Mouse (Mus musculus): ENCODE measurements around the gene Jph2. TPM values are rescaled to one million over a fixed set of nuclear protein-coding genes. Genes with fewer than 3 reads are reported as not detected.

Jph2 gene
- polyA plus RNA-seq, 1 experiment, result 2.3 TPM

DNA sequence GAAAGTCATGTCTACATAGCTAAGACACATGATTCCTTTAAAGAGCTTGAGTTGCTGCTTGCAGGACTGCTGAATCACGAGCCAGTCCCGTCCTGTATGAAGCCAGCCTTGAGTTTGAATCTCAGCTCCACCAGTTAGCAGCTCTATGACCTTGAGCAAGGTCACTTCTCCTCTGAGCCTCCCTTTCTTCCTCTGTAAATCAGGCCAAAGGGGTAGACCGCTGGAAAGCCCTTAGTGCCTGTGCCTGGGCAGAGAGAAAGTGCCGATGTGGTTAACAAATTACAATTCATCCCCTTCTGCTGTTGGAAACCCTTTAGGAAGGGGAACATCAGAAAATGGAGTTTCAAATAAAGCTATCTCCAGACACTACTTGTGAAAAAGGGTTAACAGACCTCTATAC, 40.0 kb upstream of the Jph2 start:
- no peaks in the 10 kb centered on the region for H3K36me3 ChIP-seq (ENCODE audit: control insufficient read depth, insufficient read depth, low read length)
- H3K27ac ChIP-seq (ENCODE audit: control insufficient read depth, insufficient read depth, low read depth, low read length), result no peak overlapping the region
- no peaks in the 10 kb centered on the region for H3K27me3 ChIP-seq (ENCODE audit: control insufficient read depth, insufficient read depth, low read length)
- peaks cover 7% of the 10 kb centered on the region for H3K4me1 ChIP-seq (ENCODE audit: control insufficient read depth, insufficient read depth, low read length)
- no peak overlapping the region for H3K4me3 ChIP-seq (ENCODE audit: control insufficient read depth, low read depth, low read length)
- TF ChIP-seq POLR2A (IDR thresholded peaks at IDR 0.05; ENCODE audit: control insufficient read depth, low read depth, low read length) (no peak), CTCF (IDR thresholded peaks at IDR 0.05; ENCODE audit: control insufficient read depth, insufficient read depth, insufficient replicate concordance, low read depth, low read length) (no peak)

DNA sequence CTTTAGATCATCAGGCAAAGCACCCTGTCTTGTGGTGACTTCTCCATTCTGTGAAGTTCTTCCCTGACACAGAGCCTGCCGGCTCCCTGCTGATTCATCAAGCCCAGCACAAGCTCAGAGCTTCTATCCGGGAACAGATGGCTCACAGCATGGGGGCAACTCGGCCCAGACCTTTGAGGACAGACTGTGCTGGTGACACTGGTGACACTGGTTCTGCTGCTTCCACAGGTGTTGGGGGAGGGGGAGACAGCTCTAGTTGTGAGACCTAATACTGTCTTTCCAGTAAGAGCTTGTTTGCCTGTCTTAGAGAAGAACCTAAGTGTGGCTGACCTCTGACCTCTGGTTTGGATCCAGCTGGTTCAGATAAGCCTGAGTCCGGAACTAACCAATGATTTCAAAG, 36.2 kb upstream of the Jph2 start:
- Histone ChIP-seq H3K27me3 (ENCODE audit: control insufficient read depth, insufficient read depth, low read length) (no peaks in the 10 kb centered on the region), H3K27ac (ENCODE audit: control insufficient read depth, insufficient read depth, low read depth, low read length) (no peak overlapping the region), H3K36me3 (ENCODE audit: control insufficient read depth, insufficient read depth, low read length) (no peaks in the 10 kb centered on the region), H3K4me3 (ENCODE audit: control insufficient read depth, low read depth, low read length) (no peak overlapping the region), H3K4me1 (ENCODE audit: control insufficient read depth, insufficient read depth, low read length) (peaks cover 11% of the 10 kb centered on the region)
- TF ChIP-seq CTCF (IDR thresholded peaks at IDR 0.05; ENCODE audit: control insufficient read depth, insufficient read depth, insufficient replicate concordance, low read depth, low read length), result no peak
- TF ChIP-seq POLR2A (IDR thresholded peaks at IDR 0.05; ENCODE audit: control insufficient read depth, low read depth, low read length), result no peak

DNA sequence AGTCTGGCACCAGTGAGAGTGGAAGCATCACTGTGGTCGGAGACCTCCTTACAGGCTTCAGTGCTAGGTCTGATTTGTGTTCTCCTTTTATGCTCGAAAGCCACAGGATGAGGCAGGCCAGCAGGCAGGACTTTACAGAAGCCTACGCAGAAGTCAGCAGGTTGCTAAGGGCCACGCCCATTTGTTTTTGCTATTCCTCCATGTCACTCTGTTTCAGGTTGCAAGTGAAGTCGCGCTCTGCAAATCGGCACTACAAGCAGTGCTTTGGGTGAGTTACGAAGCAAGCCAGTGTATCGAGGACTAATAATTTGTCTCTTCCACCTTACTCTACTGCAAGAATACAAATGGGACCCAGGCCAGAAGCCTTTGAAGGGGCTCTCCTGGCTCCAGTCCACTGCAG, 33.5 kb upstream of the Jph2 start:
- no peaks in the 10 kb centered on the region for H3K36me3 ChIP-seq (ENCODE audit: control insufficient read depth, insufficient read depth, low read length)
- no peak for TF ChIP-seq CTCF (IDR thresholded peaks at IDR 0.05; ENCODE audit: control insufficient read depth, insufficient read depth, insufficient replicate concordance, low read depth, low read length)
- TF ChIP-seq POLR2A (IDR thresholded peaks at IDR 0.05; ENCODE audit: control insufficient read depth, low read depth, low read length), result no peak
- H3K27ac ChIP-seq (ENCODE audit: control insufficient read depth, insufficient read depth, low read depth, low read length), result no peak overlapping the region
- H3K4me3 ChIP-seq (ENCODE audit: control insufficient read depth, low read depth, low read length), result no peak overlapping the region
- peaks cover 4% of the 10 kb centered on the region for H3K4me1 ChIP-seq (ENCODE audit: control insufficient read depth, insufficient read depth, low read length)
- no peaks in the 10 kb centered on the region for H3K27me3 ChIP-seq (ENCODE audit: control insufficient read depth, insufficient read depth, low read length)

DNA sequence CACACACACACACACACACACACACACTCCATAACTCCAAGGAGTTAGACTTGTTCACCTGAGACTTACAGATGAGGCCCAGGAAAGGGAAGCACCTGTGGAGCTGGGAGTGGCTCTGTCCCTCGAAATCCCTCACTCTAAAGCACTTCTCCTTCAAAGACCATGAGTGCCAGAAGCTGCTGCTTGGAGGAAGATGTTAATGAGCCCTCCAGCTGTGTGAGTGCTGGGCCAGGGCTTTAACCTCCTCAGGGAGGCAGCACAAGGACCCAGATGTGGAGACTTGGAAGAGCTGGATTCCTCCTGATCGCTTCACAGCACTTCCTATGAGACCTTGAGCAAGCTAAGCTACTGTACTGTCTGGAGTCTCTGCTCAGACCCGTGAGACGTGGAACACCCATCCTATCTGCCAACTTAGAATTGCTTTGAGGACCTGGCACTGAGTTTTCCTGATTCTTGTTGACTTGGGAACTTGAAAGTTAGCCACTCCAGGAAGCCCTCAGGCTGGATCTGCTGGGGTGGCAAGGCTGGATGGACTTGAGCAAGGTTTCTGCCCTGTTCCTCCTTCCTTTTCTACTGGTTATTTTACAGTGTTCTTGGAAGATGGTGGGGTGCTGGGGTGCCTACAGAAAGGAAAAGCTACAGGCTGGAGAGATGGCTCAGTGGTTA, 30.7 kb upstream of the Jph2 start:
- H3K4me3 ChIP-seq (ENCODE audit: control insufficient read depth, low read depth, low read length), result no peak overlapping the region
- TF ChIP-seq POLR2A (IDR thresholded peaks at IDR 0.05; ENCODE audit: control insufficient read depth, low read depth, low read length), result no peak
- no peak for TF ChIP-seq CTCF (IDR thresholded peaks at IDR 0.05; ENCODE audit: control insufficient read depth, insufficient read depth, insufficient replicate concordance, low read depth, low read length)
- H3K36me3 ChIP-seq (ENCODE audit: control insufficient read depth, insufficient read depth, low read length), result no peaks in the 10 kb centered on the region
- H3K27me3 ChIP-seq (ENCODE audit: control insufficient read depth, insufficient read depth, low read length), result no peaks in the 10 kb centered on the region
- H3K27ac ChIP-seq (ENCODE audit: control insufficient read depth, insufficient read depth, low read depth, low read length), result no peak overlapping the region
- H3K4me1 ChIP-seq (ENCODE audit: control insufficient read depth, insufficient read depth, low read length), result peaks cover 5% of the 10 kb centered on the region

DNA sequence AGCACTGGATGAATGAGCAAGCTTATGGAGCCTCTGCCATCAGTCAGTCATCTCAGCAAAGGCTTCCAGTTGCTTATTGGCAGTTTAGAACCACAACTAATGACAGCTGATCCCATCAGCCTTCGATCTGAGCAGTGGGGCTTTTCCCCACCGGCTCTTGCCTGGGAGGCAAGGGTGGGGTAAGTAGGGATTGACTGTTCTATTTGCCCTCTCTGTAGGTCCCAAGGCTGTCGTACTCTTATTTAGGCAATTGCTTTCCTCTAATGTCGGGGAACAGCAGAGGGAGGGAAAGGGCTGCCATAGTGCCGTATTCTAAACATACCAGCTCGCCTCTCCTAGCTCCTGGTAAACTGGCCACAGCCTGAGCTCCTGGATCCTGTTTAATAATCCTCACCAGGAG, 26.8 kb upstream of the Jph2 start, which contains the start of gene Oser1:
Gene Oser1, minus strand, starts transcription at position 101 of the 400 bp plus-strand sequence.
- H3K4me1 ChIP-seq (ENCODE audit: control insufficient read depth, insufficient read depth, low read length), result peaks cover 4% of the 10 kb centered on the region
- TF ChIP-seq CTCF (IDR thresholded peaks at IDR 0.05; ENCODE audit: control insufficient read depth, insufficient read depth, insufficient replicate concordance, low read depth, low read length) (no peak), POLR2A (IDR thresholded peaks at IDR 0.05; ENCODE audit: control insufficient read depth, low read depth, low read length) (no peak)
- no peaks in the 10 kb centered on the region for H3K36me3 ChIP-seq (ENCODE audit: control insufficient read depth, insufficient read depth, low read length)
- H3K27ac ChIP-seq (ENCODE audit: control insufficient read depth, insufficient read depth, low read depth, low read length), result no peak within 1 kb of the TSS
- H3K4me3 ChIP-seq (ENCODE audit: control insufficient read depth, low read depth, low read length), result no peak within 1 kb of the TSS
- H3K27me3 ChIP-seq (ENCODE audit: control insufficient read depth, insufficient read depth, low read length), result no peaks in the 10 kb centered on the region

DNA sequence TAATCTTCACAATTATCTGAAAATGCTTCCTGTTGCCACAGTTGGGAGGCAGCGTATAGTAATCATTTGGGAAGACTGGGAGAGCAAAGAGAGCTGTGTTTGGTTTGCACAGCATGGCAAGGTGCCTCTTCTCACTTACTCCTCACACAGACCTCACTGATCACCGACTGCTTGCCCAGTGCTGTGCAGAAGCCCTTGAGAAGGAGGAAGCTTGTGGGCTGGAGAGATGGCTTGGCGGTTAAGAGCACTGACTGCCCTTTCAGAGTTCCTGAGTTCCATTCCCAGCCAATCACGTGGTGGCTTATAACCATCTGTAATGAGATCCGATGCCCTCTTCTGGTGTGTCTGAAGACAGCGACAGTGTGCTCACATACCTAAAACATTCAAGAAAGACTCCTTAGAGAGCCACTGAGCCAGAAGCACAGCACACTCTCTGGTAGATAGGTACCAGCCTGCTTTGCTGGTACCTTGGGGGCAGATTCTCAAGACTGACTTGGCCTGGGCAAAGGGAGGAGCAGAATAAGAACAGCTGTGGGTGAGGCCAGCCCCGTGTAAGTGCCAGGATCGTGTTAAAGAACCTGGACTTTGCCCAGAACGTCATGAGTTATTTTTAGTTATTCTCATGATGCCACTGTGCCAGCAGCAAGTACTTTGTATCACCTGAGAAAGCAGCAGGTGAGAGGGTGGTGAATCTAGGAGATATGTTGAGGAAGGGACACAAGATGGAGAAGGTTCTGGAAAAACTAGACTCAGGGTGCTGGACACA, 25.3 kb upstream of the Jph2 start:
- H3K4me1 ChIP-seq (ENCODE audit: control insufficient read depth, insufficient read depth, low read length), result peaks cover 4% of the 10 kb centered on the region
- no peaks in the 10 kb centered on the region for H3K36me3 ChIP-seq (ENCODE audit: control insufficient read depth, insufficient read depth, low read length)
- no peak for TF ChIP-seq CTCF (IDR thresholded peaks at IDR 0.05; ENCODE audit: control insufficient read depth, insufficient read depth, insufficient replicate concordance, low read depth, low read length)
- TF ChIP-seq POLR2A (IDR thresholded peaks at IDR 0.05; ENCODE audit: control insufficient read depth, low read depth, low read length), result no peak
- H3K4me3 ChIP-seq (ENCODE audit: control insufficient read depth, low read depth, low read length), result no peak overlapping the region
- no peaks in the 10 kb centered on the region for H3K27me3 ChIP-seq (ENCODE audit: control insufficient read depth, insufficient read depth, low read length)
- no peak overlapping the region for H3K27ac ChIP-seq (ENCODE audit: control insufficient read depth, insufficient read depth, low read depth, low read length)

DNA sequence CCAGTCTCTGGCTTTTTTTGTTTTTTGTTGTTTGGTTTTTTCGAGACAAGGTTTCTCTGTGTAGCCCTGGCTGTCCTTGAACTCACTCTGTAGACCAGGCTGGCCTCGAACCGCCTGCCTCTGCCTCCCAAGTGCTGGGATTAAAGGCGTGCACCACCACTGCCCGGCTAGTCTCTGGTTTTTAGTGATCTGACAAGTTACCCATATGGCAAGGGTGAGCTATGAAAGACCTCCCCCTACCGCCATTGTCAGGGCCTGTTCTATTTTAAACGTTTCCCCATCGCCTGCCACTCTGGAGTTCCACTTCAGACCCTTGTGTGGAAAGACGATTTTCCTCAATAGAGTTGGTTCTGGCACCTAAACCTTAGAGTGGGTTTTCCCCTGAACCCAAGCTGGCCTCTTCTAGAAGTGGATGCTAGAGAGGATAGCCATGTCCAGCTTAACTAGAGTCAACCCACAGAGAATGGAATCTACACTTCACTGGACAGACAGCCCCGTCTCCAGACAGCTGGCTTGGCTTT, 22.6 kb upstream of the Jph2 start:
- Histone ChIP-seq H3K4me3 (ENCODE audit: control insufficient read depth, low read depth, low read length) (peak overlapping the region; percentile 93), H3K27me3 (ENCODE audit: control insufficient read depth, insufficient read depth, low read length) (no peaks in the 10 kb centered on the region), H3K27ac (ENCODE audit: control insufficient read depth, insufficient read depth, low read depth, low read length) (no peak overlapping the region), H3K36me3 (ENCODE audit: control insufficient read depth, insufficient read depth, low read length) (no peaks in the 10 kb centered on the region), H3K4me1 (ENCODE audit: control insufficient read depth, insufficient read depth, low read length) (peaks cover 6% of the 10 kb centered on the region)
- TF ChIP-seq CTCF (IDR thresholded peaks at IDR 0.05; ENCODE audit: control insufficient read depth, insufficient read depth, insufficient replicate concordance, low read depth, low read length) (no peak), POLR2A (IDR thresholded peaks at IDR 0.05; ENCODE audit: control insufficient read depth, low read depth, low read length) (no peak)
